Mouse (Mus musculus) olfactory bulb, adult 2 months (tissue): ENCODE data around the gene Sfmbt1. TPM values are rescaled to one million over a fixed set of nuclear protein-coding genes. Genes with fewer than 3 reads are reported as not detected.

ENCODE experiments used
- H3K27ac ChIP-seq: fragments of 200-500 bp; 2 replicates; pipeline ENCODE4 v1.5.1; 2012; ENCODE audit warnings: low read depth, low read length; ENCODE audit not compliant: insufficient read depth
- H3K4me1 ChIP-seq: fragments of 200-500 bp; 2 replicates; pipeline ENCODE4 v1.6.1; 2012; ENCODE audit warnings: low read length; ENCODE audit not compliant: control insufficient read depth, insufficient read depth
- H3K4me3 ChIP-seq: fragments of 200-500 bp; 2 replicates; pipeline ENCODE4 v1.5.1; 2012; ENCODE audit warnings: mild to moderate bottlenecking, low read depth, low read length, moderate library complexity; ENCODE audit not compliant: insufficient read depth
- CTCF ChIP-seq: fragments of 200-500 bp; IDR thresholded peaks from 2 replicates; pipeline ENCODE4 v1.5.1; 2012; ENCODE audit warnings: low read depth, mild to moderate bottlenecking, low read length, moderate library complexity; ENCODE audit not compliant: insufficient read depth
- POLR2A ChIP-seq: fragments of 200-500 bp; IDR thresholded peaks from 2 replicates; pipeline ENCODE4 v1.6.1; 2012; ENCODE audit warnings: mild to moderate bottlenecking, low read depth, low read length, moderate library complexity; ENCODE audit not compliant: insufficient read depth
- WGBS: fragments of 180-500 bp; shearing (Covaris S2); methylation state at CpG from one replicate; pipeline ENCODE4 v1.1.7; 2018; 5-methylcytosine and 5-hydroxymethylcytosine counted together
- polyA plus RNA-seq: library from polyadenylated mRNA; stranded (reverse); fragments of >200 nt; gene quantifications from 2 replicates; pipeline ENCODE4 v1.2.4, GENCODE M21; 2012; ENCODE audit warnings: low replicate concordance; ENCODE audit not compliant: missing spikeins, insufficient read depth, insufficient read length

The Sfmbt1 gene
- polyA plus RNA-seq, 1 experiment, result not detected

DNA sequence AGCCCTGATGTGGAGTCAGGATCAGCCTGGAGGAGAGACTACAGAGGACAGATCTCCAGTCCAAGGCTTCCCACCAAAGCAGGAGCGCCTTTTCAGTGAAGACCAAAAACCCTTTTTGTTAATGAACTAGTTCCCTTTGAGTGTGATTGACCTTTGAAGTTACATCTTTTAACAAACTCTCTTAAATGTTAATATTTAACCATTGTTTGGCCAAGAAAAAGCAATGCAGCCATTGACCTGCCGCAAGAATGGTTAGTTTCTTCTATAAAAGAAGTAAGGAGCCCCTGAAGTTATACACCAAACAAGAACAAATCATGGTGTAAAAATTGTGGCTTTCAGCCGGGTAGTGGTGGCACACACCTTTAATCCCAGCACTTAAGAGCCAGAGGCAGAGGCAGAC, 24.0 kb upstream of the Sfmbt1 start:
- peaks cover 5% of the 10 kb centered on the region; the same call in 1 of the 2 replicates for H3K4me1 ChIP-seq
- WGBS, result 95% methylated on average over 3 of the region's 3 CpGs
- no peak overlapping the region for H3K4me3 ChIP-seq
- TF ChIP-seq POLR2A, result no peak
- no peak for TF ChIP-seq CTCF
- no peak overlapping the region for H3K27ac ChIP-seq

DNA sequence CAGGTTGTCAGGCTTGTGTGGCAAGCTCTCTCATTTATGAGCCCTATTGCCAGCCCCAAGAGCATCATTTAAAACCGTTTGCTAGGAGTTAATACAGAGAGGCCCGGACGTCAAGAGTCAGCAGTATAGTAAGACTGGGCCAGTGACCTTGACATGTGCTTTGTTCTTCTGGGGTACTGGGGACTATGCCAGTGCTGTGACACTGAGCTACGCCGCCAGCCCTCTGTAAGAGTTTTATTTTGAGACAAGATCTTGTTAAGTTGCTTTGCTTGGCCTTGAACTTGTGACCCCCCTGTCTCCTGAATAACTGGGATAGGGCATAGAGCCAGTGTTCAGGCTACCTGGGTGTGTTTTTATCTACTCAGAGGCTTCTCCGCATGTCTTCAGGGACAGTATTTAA, 22.2 kb upstream of the Sfmbt1 start:
- WGBS, result 89% methylated on average over 6 of the region's 6 CpGs
- H3K27ac ChIP-seq, result no peak overlapping the region
- TF ChIP-seq POLR2A (no peak), CTCF (no peak)
- H3K4me1 ChIP-seq, result peaks cover 5% of the 10 kb centered on the region; the same call in 1 of the 2 replicates
- H3K4me3 ChIP-seq, result no peak overlapping the region

DNA sequence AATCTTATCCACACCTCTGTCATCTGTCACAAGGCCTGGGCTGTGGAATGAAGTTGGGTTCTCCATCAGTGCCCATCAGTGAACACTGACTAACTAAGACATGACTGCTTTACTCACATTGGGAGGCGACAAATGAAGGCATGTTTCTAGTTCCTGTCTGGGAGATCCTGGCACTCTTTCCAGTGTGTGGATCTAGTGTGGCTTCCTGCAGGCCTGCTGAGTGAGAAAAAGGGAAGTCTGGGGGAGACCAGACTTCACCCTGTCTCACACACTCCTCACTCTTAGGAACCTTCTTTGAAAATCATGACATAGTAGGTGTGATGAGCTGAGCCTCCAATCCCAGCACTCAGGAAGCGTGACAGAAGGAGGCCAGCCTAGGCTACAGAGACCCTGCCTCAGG, 19.9 kb upstream of the Sfmbt1 start:
- WGBS, result 92% methylated on average over 2 of the region's 2 CpGs
- peaks cover 13% of the 10 kb centered on the region for H3K4me1 ChIP-seq
- H3K27ac ChIP-seq, result no peak overlapping the region
- TF ChIP-seq CTCF, result no peak
- no peak for TF ChIP-seq POLR2A
- H3K4me3 ChIP-seq, result no peak overlapping the region

DNA sequence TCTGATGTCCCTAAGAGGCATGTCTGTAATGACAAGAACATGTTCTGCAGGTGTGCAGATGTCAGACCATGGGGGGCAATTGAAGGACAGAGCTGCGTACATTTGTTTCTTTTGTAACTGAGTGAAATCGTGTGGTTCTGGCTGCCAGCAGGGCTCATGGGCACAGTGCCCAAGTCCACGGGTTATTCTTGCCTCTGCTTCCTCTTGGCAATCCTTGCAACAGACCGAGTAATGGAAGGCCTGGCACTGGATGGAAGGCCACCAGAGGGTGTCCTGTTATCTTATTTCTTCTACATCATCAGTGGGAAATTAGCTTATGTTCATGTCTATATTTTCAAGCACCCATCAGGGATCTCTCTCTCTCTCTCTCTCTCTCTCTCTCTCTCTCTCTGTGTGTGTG, 19.0 kb upstream of the Sfmbt1 start:
- Histone ChIP-seq H3K4me1 (peaks cover 13% of the 10 kb centered on the region), H3K27ac (no peak overlapping the region; the same call in 1 of the 2 replicates), H3K4me3 (no peak overlapping the region)
- TF ChIP-seq CTCF (no peak), POLR2A (no peak)
- WGBS, result 22% methylated on average over 4 of the region's 4 CpGs

DNA sequence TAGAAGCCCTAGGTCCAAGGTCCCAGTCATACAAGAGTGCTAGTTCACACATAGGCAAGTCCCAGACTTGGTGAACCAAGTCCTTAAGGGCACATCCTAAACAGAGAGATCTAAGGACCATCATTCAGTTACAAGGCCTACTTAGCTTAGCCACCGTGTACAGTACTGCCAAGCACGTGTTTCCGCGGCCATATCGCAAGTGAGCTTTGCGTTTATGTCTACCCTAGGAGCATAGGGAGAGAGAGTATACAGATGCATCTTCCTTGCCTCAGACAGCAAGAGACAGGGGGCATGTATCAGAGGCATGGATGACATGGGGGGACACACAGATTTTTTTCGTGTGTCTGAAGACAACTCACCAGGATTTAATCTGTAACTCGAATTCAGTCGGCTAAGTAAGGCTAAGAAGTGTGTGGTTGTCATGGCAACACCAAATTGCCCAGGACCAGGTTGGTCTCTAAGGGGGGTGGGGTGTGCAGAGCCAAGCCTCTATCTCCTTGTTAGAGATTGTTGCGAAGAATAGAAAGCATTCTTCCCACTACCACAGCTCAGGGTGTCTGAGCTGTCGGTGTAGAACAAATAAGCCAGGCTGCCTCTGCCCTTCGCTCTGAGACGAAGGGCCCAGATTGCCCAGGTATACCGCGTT, 17.1 kb upstream of the Sfmbt1 start:
- H3K4me3 ChIP-seq, result no peak overlapping the region
- H3K4me1 ChIP-seq, result peaks cover 13% of the 10 kb centered on the region
- TF ChIP-seq CTCF (no peak), POLR2A (no peak)
- H3K27ac ChIP-seq, result no peak overlapping the region
- WGBS, result 71% methylated on average over 15 of the region's 15 CpGs

DNA sequence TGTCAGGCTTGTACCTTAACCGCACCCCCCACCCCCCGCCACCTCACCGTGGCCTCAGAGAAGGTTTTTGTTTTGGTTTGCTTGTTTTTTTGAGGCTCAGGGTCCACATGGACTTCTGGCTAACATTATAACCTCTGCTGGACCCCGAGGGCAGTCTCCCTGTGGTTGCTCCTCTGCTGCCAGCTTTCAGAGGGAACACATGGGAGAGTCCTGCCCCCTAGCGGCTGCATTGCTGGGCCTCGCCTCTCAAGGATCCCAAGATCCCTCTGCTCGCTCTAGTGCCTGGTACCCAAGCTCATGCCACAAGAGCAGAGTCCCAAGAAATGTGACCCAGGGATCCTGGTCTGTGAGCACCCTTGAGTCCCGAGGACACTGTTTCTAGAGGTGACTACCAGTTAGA, 15.0 kb upstream of the Sfmbt1 start:
- peaks cover 13% of the 10 kb centered on the region for H3K4me1 ChIP-seq
- H3K27ac ChIP-seq, result no peak overlapping the region
- H3K4me3 ChIP-seq, result no peak overlapping the region
- 49% methylated on average over 8 of the region's 8 CpGs for WGBS
- TF ChIP-seq CTCF, result peak; percentile 69; the same call in 1 of the 2 replicates
- no peak for TF ChIP-seq POLR2A

DNA sequence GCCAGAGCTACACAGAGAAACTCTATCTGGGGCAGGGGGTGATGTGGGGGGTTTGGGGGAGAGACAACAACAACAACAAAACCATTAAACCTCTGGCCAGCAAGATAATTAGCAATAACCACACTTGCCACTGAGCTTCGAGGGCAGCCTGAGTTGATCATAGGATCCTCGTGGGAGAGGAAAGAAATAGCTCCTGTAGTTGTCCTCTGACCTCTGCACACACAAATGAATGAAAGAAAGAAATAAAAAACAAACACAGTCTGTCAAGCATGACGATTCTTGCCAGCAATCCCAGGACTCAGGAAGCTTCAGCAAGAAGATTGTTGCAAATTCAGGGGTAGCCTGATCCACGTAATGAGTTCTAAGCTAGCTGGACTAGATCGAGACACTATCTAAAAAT, 12.1 kb upstream of the Sfmbt1 start:
- H3K4me1 ChIP-seq, result peaks cover 7% of the 10 kb centered on the region
- H3K4me3 ChIP-seq, result no peak overlapping the region
- TF ChIP-seq CTCF (no peak), POLR2A (no peak)
- 69% methylated on average over 5 of the region's 5 CpGs for WGBS
- no peak overlapping the region for H3K27ac ChIP-seq

DNA sequence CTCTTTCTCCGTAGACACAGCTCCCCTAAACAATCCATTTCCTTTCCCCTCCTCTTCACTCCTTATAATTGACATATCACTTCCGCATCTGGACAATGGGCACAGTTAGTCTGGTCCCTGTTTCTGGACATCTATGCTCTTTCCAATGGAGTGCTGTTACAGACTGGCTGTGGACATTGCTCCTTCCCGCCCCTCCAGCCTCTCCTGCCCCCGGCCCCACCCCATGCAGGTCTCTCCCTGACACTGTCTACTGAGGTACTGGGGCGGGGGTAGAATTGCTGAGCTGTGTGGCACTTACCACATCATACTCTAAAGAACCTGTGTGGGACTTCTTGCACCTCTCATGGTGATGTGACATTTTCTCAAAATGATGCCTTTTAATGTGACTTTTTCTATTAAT, 11.6 kb upstream of the Sfmbt1 start:
- TF ChIP-seq POLR2A, result no peak
- TF ChIP-seq CTCF, result no peak
- WGBS, result 90% methylated on average over 5 of the region's 5 CpGs
- Histone ChIP-seq H3K4me3 (no peak overlapping the region), H3K27ac (no peak overlapping the region), H3K4me1 (peaks cover 4% of the 10 kb centered on the region)

DNA sequence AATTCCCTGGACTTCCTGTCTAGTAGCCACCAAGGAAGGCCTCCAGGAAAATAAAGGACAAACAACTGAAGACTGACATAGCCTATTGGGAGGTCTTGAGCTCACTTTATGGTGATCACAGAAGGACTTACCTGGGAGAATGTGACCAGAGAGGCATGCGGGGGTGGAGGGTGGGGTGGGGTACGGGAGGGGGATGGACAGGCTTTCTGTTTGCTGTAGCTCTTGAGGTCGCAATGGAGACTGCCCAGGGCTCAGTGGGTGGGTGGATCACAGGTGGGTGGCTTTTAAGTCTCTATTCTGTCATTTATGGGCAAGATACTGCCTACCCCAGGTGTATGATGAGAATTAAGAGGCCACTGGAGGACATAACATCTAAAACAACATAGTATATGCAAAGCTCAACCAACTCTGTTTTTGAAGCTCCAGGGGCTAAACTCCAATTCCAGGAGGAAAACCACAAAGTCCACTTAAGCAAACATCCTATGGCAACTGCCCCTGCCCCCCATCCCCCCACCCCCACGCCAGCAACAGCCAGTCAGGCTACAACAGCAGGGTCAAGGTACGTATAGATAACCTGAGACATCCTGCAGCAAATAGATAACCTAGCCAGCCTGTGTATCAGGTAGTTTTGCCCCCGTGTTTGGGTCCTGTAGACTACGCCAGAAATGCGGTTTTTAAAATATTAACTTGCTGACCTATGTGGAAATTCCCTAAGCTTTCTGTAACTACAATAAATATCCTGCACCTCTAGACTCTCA, 10.4 kb upstream of the Sfmbt1 start:
- TF ChIP-seq CTCF (no peak), POLR2A (no peak)
- 88% methylated on average over 8 of the region's 8 CpGs for WGBS
- Histone ChIP-seq H3K4me1 (0 out of 2 replicates have a peak, but pooled peaks cover 2% of the 10 kb centered on the region), H3K4me3 (no peak overlapping the region), H3K27ac (no peak overlapping the region)
